Mouse (Mus musculus): Measurements from ENCODE around the gene Ifne. TPM values are rescaled to one million over a fixed set of nuclear protein-coding genes. Genes with fewer than 3 reads are reported as not detected.

The Ifne gene
- polyA plus RNA-seq, 1 experiment from 2014 or later: not detected

DNA sequence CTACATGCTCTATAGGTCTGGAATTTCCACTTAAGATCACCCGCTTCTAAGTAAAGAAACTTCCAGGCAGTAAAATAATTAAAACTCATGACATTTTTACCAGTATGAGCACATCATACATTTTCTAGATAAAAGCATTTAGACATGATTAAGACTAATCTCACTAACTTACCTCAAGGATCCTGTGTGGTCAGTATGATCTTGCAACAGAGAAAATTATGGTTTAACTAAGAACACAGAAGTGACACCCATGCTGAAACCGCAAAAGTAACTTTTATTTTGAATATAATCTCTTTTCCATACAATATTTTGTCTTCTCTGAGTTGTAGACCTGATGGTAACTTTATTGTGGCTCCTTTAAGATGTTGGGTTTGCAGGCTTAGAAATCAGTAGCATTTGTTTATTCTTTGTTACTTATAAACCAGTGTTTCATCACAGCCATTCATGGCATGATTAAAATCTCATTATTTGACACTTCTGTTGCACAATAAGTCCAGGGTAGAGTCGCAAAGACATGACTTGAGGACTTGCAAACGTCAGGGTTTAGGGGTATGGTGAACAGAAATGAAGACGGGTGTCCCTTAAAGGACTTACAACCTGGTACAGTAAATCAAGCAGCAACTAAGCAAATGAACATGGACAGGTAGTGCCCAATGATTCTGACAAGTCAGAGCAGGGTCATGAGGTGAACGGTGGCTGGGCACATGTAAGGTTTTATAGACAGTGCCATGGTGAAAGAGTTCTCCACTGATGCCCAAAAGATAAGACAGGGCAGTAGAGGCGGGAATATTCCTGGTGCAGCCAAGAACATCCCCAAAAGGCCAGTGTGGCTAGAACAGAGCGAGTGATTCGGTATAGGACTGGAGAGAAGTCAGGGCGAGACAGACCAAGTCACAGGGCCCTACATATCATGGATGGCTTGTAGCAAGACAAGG, 29.9 kb upstream of the Ifne start:
- no peak overlapping the region for H3K9ac ChIP-seq (ENCODE audit: low read depth, low read length)
- H3K4me2 ChIP-seq (ENCODE audit: low read length): no peak overlapping the region
- H3K27me3 ChIP-seq (ENCODE audit: insufficient read depth, low read length): no peaks in the 10 kb centered on the region; the same call in 1 of the 2 replicates
- no peaks in the 10 kb centered on the region for H3K36me3 ChIP-seq (ENCODE audit: insufficient read depth, low read length)
- 78% methylated on average over 10 of the region's 10 CpGs for WGBS
- H3K27ac ChIP-seq: no peak overlapping the region
- no peak for DNase-seq (ENCODE audit: low spot score)
- ATAC-seq (replicated peaks; ENCODE audit: low FRiP score, low read depth): no peak
- H3K9me3 ChIP-seq (replicated peaks; ENCODE audit: low read length): no peaks in the 10 kb centered on the region
- H3K4me1 ChIP-seq (replicated peaks; ENCODE audit: insufficient read depth, low read length): no peaks in the 10 kb centered on the region
- no peak overlapping the region for H3K4me3 ChIP-seq (replicated peaks; ENCODE audit: low read depth, low read length)
- no peak for TF ChIP-seq CTCF (IDR thresholded peaks at IDR 0.05; ENCODE audit: low read depth)

DNA sequence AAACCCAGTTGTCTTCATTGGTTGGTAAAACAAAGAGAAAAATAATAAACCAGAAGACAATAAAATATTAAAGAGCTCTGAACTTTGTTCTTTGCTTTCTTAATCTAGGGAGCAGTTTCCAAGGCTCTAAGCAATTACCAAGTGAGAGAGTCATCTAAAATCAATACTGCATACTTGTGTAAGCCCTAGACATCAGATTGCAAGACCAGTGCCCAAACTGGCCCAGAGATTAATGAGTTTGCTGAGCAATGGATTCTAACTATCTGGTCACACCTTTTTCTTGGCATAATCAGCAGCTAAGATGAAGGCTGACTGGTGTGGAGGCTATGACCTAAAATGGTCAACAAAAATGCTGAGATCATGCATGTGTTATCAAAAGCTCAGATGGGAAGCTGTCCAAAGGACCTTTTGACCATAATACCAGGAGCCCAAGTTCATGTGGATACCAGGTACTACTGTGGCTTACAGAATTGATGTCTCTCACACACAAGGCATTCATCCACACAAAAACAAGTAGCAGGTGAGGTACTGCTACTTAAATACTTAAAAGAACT, 13.3 kb upstream of the Ifne start:
- H3K9me3 ChIP-seq (replicated peaks; ENCODE audit: low read length): no peaks in the 10 kb centered on the region
- no peaks in the 10 kb centered on the region for H3K4me1 ChIP-seq (replicated peaks; ENCODE audit: insufficient read depth, low read length)
- no peaks in the 10 kb centered on the region for H3K27me3 ChIP-seq (ENCODE audit: insufficient read depth, low read length)
- ATAC-seq (replicated peaks; ENCODE audit: low FRiP score, low read depth) (no peak), DNase-seq (ENCODE audit: low spot score) (no peak)
- TF ChIP-seq CTCF (IDR thresholded peaks at IDR 0.05; ENCODE audit: low read depth): no peak
- no peak overlapping the region for H3K9ac ChIP-seq (ENCODE audit: low read depth, low read length)
- H3K27ac ChIP-seq: no peak overlapping the region
- no peak overlapping the region for H3K4me3 ChIP-seq (replicated peaks; ENCODE audit: low read depth, low read length)
- no peaks in the 10 kb centered on the region for H3K36me3 ChIP-seq (ENCODE audit: insufficient read depth, low read length)
- H3K4me2 ChIP-seq (ENCODE audit: low read length): no peak overlapping the region

DNA sequence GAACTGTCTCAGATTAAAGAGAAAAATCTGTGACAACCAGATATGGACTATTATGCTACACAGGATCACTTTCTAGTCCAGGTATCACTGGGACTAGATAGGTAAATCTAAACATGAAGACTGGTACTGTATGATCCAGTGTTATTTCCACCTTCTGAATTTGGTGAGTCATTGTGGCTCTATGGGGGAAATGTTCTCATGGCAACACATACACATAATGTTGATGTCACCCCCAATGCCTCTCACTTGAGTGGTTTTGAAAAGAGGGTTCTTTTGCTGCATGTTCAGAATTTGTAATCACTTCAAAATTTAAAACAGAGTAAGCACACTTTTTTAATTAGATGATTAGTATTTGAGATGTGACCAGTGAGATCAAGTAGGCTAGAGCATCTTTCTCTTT, 8.2 kb upstream of the Ifne start:
- ATAC-seq (replicated peaks; ENCODE audit: low FRiP score, low read depth): no peak
- H3K27ac ChIP-seq: no peak overlapping the region
- H3K36me3 ChIP-seq (ENCODE audit: insufficient read depth, low read length): no peaks in the 10 kb centered on the region
- no peak for DNase-seq (ENCODE audit: low spot score)
- H3K9ac ChIP-seq (ENCODE audit: low read depth, low read length): no peak overlapping the region
- no peak overlapping the region for H3K4me2 ChIP-seq (ENCODE audit: low read length)
- no peaks in the 10 kb centered on the region for H3K4me1 ChIP-seq (replicated peaks; ENCODE audit: insufficient read depth, low read length)
- H3K9me3 ChIP-seq (replicated peaks; ENCODE audit: low read length): no peaks in the 10 kb centered on the region
- H3K27me3 ChIP-seq (ENCODE audit: insufficient read depth, low read length): no peaks in the 10 kb centered on the region
- H3K4me3 ChIP-seq (replicated peaks; ENCODE audit: low read depth, low read length): no peak overlapping the region
- TF ChIP-seq CTCF (IDR thresholded peaks at IDR 0.05; ENCODE audit: low read depth): no peak

DNA sequence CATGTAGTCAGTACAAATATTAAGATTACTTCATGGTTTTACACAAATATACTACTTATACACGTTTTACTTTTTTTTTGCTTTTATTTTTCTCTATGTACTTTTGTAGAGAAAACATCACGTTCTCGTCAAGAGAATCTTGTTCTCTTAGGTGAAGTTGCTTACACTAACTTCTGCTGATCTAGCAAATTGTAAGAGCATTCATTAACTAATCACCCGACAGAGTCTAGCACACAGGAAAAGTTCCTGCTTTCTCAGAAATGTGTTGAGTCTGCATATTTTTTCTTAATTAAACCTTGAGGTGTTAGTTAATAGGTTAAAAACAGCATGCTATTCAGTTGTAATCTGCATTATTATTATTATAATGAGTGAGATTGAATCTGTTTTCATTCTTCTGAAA, 1.2 kb downstream of the Ifne start:
- TF ChIP-seq CTCF (IDR thresholded peaks at IDR 0.05; ENCODE audit: low read depth): no peak
- Histone ChIP-seq H3K36me3 (ENCODE audit: insufficient read depth, low read length) (no peaks in the 10 kb centered on the region), H3K4me1 (replicated peaks; ENCODE audit: insufficient read depth, low read length) (no peaks in the 10 kb centered on the region), H3K9ac (ENCODE audit: low read depth, low read length) (no peak overlapping the region), H3K27me3 (ENCODE audit: insufficient read depth, low read length) (no peaks in the 10 kb centered on the region), H3K4me3 (replicated peaks; ENCODE audit: low read depth, low read length) (no peak overlapping the region), H3K4me2 (ENCODE audit: low read length) (no peak overlapping the region), H3K9me3 (replicated peaks; ENCODE audit: low read length) (no peaks in the 10 kb centered on the region), H3K27ac (no peak overlapping the region)
- no peak for DNase-seq (ENCODE audit: low spot score)
- no peak for ATAC-seq (replicated peaks; ENCODE audit: low FRiP score, low read depth)
- whole genome bisulfite sequencing: 64% methylated on average over 4 of the region's 4 CpGs

DNA sequence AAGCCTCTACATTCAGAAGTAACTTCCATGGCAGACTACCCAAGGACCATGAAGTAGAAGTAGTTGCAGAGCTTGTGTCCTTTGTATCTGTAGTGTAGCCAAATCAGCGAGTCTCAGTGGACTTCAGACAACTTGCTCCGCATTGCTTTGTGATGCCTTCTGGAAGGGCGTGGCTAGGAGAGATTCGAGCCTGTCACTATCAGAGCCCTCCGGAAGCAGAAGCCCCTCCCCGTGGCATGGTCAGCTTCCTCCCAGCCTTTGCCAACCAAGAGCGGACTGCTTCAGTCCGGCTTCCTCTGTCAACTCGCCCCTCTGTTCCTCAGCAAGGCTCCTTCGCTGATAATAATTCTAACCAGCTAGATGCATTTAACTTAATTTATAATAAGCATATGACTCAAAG, 1.8 kb downstream of the Ifne start:
- ATAC-seq (replicated peaks; ENCODE audit: low FRiP score, low read depth): peak; percentile 79
- TF ChIP-seq CTCF (IDR thresholded peaks at IDR 0.05; ENCODE audit: low read depth): no peak
- DNase-seq (ENCODE audit: low spot score): no peak

DNA sequence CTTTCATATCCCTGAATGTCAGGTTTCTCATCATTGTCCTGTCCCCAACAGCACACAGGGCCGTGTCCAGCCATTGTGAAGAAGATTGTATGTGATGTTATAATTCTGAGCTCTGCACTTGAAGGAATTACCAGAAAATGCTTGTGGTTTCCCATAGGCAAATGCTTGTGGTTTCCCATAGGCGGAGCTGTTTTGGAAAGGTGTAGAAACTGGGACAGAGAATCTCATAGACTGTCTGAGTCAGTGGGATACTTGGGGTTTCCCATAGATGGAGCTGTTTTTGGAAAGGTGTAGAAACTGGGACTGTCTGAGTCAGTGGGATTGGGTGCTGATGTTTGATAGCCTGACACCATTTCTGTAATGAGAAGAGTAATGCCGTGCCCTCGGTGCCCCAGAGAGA, 3.5 kb downstream of the Ifne start:
- Histone ChIP-seq H3K27ac (no peak overlapping the region), H3K27me3 (ENCODE audit: insufficient read depth, low read length) (no peaks in the 10 kb centered on the region), H3K9ac (ENCODE audit: low read depth, low read length) (no peak overlapping the region), H3K4me3 (replicated peaks; ENCODE audit: low read depth, low read length) (no peak overlapping the region), H3K9me3 (replicated peaks; ENCODE audit: low read length) (no peaks in the 10 kb centered on the region), H3K4me1 (replicated peaks; ENCODE audit: insufficient read depth, low read length) (no peaks in the 10 kb centered on the region), H3K36me3 (ENCODE audit: insufficient read depth, low read length) (no peaks in the 10 kb centered on the region), H3K4me2 (ENCODE audit: low read length) (no peak overlapping the region)
- TF ChIP-seq CTCF (IDR thresholded peaks at IDR 0.05; ENCODE audit: low read depth): peak; percentile 14; the same call in 1 of the 2 replicates
- ATAC-seq (replicated peaks; ENCODE audit: low FRiP score, low read depth): no peak
- WGBS: 87% methylated on average over 4 of the region's 4 CpGs
- DNase-seq (ENCODE audit: low spot score): no peak

More for the DNA sequence above, 1.8 kb downstream of the Ifne start:
- no peaks in the 10 kb centered on the region for H3K9me3 ChIP-seq (replicated peaks; ENCODE audit: low read length)
- H3K9ac ChIP-seq (ENCODE audit: low read depth, low read length): no peak overlapping the region
- H3K27ac ChIP-seq: no peak overlapping the region
- H3K4me3 ChIP-seq (replicated peaks; ENCODE audit: low read depth, low read length): no peak overlapping the region
- H3K36me3 ChIP-seq (ENCODE audit: insufficient read depth, low read length): no peaks in the 10 kb centered on the region
- H3K4me2 ChIP-seq (ENCODE audit: low read length): no peak overlapping the region
- H3K4me1 ChIP-seq (replicated peaks; ENCODE audit: insufficient read depth, low read length): no peaks in the 10 kb centered on the region
- 42% methylated on average over 10 of the region's 10 CpGs for WGBS
- H3K27me3 ChIP-seq (ENCODE audit: insufficient read depth, low read length): no peaks in the 10 kb centered on the region

All from kidney, postnatal 0 days (tissue).